Mouse (Mus musculus): ENCODE results near the gene Nr2f2.

DNA sequence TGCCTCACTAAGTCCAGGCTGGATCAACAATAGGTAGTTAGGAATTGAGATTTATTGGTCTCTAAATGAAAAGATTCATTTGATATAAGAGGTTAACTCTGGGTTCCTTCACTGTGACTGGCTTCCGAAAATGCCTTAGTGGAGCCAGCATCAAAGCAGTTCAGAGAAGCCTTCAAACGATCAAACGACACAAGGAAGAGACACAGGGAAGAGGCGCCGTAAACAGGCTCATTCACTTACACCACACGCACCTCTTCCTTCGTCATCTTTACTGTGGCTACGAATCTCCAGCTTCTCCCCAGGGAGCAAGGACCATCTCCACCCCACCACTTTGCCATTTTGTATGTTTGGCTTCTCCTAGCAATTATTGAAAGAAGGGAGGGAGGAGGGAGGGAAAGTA, 23.8 kb downstream of the Nr2f2 start:
- no peak for TF ChIP-seq CTCF (IDR thresholded peaks at IDR 0.05; ENCODE audit: borderline replicate concordance, insufficient read depth, low read length)
- TF ChIP-seq POLR2A (IDR thresholded peaks at IDR 0.05; ENCODE audit: low read depth, low read length) = no peak

Measured in embryonic fibroblast, embryonic 13.5 days (primary cell).